Mouse (Mus musculus) layer of hippocampus, postnatal 36 days (tissue): ENCODE measurements around the gene P4ha3. TPM values are rescaled to one million over a fixed set of nuclear protein-coding genes. Genes with fewer than 3 reads are reported as not detected.
"Not testable (repeated sequence)": the region's sequence is repeated elsewhere in the genome, so short reads cannot be mapped to it uniquely, and the experiment has no call there.

Experiments
- DNase-seq, 2 experiments: peaks; one replicate each; pipeline ENCODE4 v3.0.0; 2022
- total RNA-seq, 2 experiments: library from RNA; stranded (reverse); gene quantifications; 2 replicates each; pipeline ENCODE4 v1.2.3; 2021

The P4ha3 gene
- total RNA-seq: 1 to 10 TPM; 5.4 to 6.0 TPM

DNA sequence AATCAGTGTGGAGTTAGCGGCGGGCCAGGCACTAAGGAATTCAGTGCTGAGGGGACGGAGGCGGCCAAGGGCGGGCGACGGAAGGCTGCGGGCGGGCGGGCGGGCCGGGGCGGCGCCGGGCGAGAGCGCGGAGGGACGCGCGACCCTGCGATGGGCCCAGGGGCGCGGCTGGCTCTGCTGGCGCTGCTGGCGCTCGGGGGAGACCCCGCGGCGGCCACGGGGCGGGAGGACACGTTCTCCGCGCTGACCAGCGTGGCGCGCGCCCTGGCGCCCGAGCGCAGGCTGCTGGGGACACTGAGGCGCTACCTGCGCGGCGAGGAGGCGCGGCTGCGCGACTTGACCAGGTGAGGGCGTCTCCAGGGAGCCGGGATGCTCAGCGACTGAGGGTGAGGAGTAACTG lies at the start of gene P4ha3:
P4ha3 (plus strand) TSS at position 138 of the 400 bp plus-strand sequence.
- DNase-seq: no peak

DNA sequence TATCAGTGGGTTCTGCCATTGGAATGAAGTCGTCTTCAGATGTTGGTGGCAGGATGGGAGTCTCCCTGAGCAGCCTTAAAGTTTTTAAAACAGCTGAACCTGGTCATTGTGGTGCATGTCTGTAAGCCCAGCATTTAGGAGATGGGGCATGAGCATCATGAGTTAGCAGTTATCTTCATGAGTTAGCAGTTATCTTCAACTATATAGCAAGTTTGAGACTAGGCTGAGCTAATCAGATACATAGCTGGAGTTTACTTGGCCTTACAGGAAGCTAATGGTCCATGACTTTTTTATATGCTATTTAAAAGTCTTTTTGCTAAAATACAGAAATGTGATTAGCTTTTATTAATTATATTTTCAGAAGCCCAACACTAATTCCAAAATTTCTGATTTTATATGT lies 47.0 kb upstream of the P4ha3 start:
- no peak for DNase-seq

DNA sequence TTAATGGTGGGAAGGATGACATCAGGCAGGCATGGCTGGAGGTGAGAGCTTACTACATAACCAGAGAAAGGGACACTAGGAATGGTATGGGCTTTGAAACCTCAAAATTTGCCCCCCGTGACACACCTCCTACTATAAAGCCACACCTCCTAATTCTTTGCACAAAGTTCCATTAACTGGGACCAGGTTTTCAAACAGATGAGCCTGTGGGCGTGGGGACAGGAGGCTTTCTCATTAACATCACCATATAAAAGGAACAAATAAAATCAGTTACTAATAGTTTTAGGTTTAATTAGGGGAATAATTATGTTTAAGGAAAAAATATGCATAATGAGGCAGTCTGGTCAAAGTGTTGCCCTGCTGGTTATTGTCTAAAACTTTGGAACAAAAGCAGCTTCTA lies 44.7 kb upstream of the P4ha3 start:
- peak in 1 of 2 experiments; percentile 34 for DNase-seq

DNA sequence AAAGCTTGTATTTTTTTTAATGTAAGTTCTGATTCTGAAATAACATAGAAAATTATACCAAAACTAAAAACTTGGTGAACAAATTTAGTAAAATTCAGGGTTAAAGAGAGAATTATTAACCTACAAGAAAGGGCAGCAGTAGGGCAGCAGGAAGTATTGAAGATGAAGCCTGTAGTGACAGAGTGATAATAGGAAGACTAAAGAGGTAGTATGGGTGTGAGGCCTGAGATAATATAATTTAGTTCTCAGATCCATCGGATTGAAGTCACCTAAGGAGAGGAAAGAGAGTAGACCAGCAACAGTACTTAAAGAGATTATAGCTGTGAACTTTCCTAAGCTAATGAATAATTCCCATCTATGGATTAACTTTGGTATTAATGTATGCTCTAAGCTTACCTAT lies 42.3 kb upstream of the P4ha3 start:
- no peak for DNase-seq

DNA sequence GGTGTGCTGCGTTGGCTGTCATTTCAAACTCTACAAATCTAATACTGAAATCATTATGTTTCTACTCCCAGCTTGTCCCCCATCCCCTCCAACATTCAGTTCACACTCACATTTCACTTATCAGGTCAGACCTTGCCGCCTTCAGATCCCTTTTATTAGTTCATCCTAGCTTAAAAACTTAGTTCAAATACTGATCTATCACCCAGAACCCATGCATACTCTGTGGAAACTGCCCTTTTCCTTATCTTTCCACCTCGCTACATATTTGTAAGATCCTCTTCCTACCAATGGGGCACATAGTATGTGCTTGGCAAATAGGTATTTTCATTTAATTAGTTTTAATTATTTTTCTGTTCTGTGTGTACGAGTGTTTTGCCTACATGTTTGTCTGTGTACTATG lies 41.1 kb upstream of the P4ha3 start:
- DNase-seq: no peak

DNA sequence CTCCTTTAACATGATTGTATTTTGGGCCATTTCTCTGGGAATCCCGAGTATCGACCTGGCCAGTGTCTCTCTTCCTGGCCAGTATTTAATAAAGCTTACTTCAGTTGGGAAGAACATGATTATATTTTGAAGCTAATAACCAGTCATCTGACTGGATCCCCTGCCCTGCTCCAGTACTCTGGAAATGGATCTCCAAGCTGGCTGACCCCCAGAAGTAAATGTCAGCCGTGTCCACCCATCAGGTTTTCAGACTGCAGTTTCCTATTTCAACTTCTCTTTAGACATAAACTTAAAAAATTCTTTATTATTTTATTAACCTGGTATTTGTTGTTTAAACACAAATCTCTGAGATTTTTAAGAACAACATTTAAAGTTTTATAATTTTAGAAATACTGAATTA lies 40.1 kb upstream of the P4ha3 start:
- no peak for DNase-seq

DNA sequence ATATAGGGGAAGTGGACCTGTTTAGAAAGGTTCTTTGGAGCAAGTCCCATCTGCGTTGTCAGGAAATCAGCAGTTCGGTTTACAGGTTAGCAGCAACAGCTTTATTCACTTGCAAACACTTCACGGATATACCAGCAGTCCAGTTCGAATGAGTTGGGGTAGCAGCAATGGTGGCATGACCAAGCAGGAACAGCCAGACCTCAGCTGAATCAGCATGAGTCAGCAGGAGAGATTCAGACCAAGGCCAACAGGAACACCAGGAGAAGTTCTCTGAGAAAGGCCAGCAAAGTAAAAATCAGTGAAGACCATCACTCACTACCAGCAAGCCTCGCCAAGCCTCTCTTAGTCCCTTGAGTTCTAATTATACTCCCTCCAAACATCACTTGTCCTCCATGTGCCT lies 34.7 kb upstream of the P4ha3 start:
- DNase-seq: no peak

DNA sequence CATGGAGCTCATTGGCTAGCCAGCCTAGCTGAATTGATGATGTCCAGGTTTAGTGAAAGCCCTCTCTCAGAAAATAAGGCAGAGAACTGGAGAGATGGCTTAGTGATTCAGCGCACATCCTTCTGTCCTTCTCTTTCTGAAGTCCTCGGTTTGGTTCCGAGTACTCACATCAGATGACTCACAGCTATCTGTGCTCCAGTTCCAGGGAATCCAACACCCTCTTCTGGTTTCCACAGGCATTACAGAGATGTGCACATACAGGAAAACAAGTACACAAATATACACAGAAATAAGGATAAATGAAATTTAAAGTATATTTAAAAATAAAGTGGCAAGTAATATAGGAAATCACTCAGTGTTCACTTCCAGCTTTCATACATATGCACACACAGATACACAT lies 23.0 kb upstream of the P4ha3 start:
- no peak for DNase-seq

DNA sequence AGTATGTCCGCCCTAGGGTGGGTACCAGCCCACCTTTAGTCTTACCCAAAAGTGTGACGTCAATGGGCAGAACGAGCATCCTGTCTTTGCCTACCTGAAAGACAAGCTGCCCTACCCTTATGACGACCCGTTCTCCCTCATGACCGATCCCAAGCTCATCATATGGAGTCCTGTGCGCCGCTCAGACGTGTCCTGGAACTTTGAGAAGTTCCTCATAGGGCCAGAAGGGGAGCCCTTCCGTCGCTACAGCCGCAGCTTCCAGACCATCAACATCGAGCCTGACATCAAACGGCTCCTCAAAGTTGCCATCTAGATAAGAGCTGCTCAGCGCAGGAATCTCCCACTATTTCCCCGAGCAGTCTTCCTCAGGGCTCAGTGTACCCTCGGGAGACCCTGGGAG lies 20.4 kb upstream of the P4ha3 start:
- not testable (repeated sequence) for DNase-seq

DNA sequence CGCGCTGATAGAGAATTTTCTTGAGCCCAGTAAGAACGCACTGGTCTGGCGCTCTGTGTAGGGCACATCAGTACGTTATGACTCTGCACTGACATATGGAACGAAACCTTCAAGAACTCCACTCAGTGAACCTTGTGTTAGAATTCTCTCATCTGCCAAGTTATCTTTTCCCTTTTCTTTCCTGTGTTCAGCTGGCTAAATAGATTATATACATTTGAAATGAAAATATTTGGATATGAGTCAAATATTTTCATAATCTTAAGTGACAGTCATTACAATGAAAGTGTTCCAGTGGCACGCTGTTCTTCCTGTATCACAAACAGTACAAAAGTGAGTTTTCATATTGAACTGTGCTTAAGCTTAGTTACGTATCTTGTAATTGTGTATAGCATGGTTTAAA lies 13.0 kb upstream of the P4ha3 start:
- DNase-seq: no peak

DNA sequence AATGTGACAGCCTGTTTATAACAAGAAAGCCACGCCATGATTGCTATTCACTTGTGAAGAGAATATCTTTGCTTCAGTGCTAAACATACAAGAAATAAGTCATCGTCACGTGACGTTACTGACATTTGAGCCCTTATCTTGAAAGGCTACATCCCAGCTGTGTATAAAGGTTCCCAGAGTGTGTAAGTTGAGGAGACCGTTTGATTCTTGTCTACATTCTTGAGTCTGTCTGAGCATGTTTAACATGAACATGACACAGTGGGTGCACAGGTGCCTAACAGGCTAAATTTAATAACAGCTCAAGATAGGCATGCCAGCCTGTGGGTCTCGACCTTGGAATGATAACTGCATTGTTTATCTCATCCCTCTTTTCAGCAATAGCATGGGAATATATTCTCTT lies 10.8 kb upstream of the P4ha3 start:
- no peak for DNase-seq

DNA sequence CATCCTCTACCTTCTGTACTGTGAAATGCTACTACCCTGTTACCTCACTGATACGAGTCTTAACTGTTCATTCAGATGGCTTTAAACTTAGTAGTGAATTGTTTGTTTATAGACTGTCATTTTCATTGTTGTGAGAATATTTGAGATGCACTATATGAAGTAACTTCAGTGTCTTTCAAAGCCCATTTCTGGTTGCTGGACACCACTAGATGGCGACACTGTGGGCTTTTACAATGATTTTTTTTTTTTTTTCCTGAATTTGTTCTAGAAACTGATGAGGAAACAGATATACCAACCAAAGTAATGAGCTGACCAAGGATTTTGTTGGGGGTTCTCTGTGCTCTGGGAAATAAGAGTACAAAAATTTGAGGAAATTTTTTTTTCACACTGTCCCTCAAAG lies 8.9 kb upstream of the P4ha3 start:
- no peak for DNase-seq

DNA sequence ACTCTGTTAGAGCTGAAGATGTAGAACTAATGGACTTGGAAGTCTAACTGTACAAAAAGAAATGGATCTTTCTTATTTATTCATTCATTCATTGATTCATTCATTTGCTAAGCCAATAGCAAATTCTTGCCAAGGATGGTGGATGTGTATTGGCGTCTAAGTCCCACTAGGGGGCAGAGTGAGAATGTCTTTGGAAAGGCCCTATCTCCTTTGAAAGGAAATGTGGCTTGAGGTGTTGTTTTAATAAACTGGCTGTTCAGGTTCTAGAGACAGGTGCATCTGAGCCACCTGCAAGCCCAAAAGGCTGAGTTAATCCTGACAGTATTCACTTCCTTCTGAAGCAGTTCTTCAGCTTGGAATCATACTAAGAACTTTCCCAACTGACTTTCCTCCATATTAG lies 5.5 kb upstream of the P4ha3 start:
- peak in 1 of 2 experiments; percentile 21 for DNase-seq

DNA sequence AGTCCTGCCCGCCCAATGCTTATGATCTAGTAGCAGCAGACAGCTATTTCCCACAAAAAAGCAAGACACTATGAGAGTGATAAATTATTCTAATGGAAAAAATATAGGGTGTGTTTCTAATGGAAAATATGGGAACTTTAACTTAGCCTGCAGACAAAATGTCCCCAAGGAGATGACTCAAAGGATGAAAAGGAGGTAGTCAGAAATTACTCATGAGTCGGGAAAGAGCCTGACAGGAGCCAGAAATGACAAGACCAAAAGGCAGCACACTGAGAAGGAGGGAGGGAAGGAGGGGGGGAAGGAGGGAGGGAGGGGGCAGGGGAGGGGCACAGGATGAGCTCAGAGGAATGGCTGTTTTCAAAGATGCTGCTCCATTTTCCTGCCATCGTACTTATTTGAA lies 3.7 kb upstream of the P4ha3 start:
- DNase-seq: no peak

DNA sequence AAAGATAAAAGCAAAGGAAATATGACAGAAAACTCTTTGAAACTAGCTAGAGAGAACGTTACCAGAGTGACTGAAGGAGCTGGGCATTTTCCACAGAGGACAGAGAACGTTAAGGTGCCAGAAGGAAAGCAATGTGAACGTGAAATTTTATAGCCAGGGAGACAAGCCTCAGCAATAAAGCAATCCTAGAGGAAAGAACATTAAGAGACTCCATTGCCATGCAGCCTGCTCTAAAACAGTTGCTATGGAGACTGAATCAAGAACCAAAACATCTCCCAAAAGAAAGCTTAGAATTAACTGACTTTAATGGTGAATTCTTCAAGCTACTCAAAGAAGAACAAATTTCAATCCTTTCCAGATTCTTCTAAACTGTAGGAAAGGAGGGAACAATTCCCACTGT lies 2.0 kb upstream of the P4ha3 start:
- DNase-seq: no peak

DNA sequence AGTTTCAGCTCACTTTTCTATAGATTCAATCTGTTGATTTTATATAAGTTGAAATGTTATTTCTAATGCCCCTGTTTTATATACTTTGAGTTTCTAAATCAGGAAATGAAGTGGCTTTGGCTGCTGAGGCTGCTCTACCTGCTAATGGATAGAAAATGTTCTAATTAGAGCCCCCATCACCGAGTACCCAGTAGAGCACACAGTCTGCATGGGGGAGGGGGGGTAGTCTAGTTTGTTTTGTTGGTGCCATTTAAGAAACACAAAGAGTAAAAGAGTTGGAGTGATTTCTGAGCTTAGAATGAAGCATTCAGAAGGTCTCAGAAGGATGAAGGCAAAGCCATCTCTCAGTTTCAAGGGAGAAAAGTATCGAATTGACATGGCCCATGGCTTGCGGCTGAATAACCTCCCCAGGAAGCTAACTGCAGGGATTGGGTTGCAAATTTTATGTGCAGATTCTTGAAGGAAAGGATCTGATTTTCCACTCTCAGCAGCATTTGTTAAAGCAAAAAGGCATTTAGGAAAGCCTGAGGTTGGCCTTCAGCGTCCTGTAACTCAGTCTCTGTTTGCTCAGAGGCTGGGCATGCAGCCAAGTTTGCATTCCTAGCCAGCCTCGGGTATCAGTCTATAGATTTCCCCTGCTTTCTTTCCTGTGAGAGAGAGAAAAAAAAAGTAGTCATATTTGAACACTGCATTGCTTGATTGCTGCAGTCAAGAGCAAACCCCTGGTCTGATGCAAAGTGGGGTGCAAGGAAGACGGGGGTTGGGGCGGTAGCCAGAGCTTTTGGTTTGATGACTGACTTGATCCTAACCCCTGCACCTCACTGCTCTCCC lies 2.6 kb downstream of the P4ha3 start:
- no peak for DNase-seq

DNA sequence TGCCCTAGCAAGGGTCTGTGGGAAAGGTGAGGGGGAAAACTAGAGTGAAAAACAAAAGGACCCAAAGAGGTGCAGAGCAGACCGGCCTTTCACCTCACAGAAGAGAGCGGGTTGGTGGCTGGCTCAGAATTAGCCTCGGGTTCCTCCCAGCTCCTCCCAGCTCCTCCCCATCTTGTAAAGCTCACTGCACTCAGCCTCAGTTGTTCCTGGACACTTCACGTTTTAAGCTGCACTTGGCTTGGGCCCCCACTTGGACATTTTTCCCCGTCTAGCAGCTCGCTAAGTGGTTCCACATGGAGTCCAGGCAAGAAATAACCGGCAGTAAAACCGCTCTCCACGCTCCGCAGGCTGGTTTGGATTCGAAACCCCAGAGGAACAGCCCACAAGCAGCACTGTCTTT lies 3.3 kb downstream of the P4ha3 start:
- DNase-seq: no peak

DNA sequence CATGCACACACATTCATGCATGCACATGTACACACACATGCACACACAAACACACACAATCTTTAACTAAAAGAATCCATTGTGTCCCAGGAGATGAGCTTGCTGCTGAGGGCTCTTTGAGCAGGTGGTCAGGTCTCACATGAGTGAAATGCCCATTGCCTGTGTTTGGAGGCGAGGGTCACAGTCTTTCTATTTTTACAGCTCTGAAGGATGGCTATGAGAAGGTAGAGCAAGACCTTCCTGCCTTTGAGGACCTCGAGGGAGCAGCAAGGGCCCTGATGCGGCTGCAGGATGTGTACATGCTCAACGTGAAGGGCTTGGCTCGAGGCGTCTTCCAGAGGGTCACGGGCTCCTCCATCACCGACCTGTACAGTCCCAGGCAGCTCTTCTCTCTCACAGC lies 8.2 kb downstream of the P4ha3 start:
- no peak for DNase-seq

DNA sequence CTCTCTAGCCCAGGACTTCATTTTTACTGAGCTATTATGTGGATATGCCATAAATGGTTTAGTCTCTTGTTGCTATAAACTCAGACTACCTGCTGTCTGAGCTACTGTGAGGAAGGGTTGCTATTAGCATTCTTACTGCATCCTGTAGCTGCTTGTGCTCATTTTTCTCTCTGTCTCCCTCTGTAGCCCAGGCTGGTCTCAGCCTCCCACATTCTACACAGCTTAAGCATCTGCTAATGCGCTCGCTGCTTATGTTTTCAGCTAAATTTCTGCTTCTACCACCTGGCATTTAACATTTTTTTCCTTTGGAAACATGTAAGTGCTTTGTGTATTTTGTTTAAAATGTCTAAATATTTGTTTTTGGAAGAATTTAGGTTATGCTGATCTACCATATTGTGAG lies 10.4 kb downstream of the P4ha3 start:
- no peak for DNase-seq

DNA sequence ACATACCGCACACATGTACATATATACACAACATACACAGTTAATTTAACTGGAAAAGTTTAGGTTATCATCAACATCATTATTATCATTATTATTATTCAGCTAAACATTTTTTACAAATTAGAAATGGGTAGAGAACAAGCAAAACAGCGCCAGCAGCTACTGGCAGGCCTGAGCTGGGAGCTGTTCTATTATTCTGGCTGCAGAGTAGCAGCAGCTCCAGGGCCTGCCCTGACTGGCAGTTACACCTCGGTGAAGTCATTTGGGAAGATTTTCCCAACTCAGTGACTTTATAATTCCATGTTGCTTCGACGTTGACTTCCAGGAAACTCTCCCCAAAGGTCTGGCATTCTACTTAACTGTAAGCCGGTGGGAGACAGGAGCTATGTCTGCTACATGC lies 11.4 kb downstream of the P4ha3 start:
- DNase-seq: no peak

DNA sequence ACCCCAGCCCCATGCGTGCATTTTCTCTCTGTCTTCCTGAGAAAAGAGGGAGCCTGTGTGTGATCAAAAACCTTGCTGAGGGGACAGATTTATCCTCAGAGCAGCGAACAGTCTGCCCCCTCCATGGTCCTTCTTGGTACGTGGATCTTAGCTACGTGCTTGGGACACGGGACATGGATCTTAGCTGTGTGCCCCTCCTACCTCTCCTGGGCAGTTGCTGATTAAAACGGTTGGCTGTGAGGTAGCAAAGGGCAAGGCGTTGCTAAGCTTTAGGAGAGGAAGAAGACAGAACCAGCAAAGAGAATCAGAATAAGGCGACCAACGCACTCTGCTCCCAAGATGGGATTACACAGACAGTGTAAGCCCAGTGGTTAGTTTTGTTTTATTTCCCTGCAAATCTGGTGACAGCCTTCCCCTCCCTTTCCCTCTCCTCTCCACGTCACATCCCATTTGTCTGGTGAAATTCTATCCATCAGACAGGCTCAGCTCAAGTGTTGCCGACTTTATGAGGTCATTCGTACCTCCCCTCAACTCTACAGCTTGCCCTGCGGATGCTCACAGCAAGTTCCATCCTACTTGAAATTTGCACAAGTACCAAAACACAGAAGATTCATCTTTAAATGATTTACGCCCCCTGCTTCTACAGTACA lies 13.7 kb downstream of the P4ha3 start:
- DNase-seq: no peak

DNA sequence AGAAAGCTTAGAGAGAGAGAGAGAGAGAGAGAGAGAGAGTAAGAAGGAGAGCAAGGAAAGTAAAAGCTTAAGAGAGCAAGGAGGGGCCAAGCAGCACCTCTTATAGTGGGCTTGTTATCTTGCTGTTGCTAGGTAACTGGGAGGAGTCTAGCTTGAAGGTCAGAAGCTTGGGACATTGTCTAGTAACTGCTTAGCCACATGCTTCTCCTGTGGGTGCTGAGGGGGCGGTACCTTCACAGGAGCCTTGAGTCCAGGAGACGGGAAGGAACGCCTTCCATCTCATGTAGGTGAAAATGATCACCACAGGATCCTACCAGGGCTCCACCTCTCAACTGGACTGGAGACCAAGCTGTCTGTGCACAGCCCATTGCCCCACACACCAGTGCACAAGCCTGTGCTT lies 16.1 kb downstream of the P4ha3 start:
- no peak for DNase-seq

DNA sequence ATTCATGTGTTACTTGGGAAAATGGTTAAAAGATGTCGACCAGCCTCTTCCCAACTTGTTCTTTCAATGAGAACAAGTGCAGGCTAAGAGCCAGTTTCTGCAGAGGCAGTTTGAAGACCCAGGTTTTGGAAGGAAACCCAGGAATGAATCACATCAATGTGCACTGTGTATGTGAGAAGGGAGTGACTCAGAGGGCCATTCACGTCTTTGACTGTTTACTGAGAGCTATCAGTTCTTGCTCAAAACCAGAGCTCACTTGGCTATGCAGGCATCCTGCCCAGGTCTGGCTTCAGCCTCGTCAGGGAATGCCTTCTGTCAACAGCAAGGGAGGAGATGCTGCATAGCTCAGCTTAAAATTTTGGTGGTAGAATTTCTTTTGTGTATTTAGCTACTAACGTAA lies 17.0 kb downstream of the P4ha3 start:
- DNase-seq: peak; percentile 58 to 65

DNA sequence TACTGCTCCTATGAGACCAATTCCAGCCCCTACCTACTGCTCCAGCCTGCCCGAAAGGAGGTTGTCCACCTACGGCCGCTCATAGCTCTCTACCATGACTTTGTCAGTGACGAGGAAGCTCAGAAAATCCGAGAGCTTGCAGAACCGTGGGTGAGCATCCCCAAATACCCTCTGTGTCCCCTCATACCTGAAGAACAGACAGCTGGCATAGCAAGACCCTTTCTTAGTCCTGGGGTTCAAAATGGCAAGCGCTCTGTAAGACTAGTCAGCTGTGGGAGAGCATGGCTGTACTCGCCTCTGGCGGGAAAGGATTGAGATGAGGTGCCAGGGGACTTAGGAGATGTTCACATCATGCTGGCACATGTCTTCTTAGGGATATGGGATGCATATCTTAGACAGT lies 20.6 kb downstream of the P4ha3 start:
- no peak for DNase-seq
